Mouse (Mus musculus): ENCODE results near the gene Lef1.

Gene Lef1

DNA sequence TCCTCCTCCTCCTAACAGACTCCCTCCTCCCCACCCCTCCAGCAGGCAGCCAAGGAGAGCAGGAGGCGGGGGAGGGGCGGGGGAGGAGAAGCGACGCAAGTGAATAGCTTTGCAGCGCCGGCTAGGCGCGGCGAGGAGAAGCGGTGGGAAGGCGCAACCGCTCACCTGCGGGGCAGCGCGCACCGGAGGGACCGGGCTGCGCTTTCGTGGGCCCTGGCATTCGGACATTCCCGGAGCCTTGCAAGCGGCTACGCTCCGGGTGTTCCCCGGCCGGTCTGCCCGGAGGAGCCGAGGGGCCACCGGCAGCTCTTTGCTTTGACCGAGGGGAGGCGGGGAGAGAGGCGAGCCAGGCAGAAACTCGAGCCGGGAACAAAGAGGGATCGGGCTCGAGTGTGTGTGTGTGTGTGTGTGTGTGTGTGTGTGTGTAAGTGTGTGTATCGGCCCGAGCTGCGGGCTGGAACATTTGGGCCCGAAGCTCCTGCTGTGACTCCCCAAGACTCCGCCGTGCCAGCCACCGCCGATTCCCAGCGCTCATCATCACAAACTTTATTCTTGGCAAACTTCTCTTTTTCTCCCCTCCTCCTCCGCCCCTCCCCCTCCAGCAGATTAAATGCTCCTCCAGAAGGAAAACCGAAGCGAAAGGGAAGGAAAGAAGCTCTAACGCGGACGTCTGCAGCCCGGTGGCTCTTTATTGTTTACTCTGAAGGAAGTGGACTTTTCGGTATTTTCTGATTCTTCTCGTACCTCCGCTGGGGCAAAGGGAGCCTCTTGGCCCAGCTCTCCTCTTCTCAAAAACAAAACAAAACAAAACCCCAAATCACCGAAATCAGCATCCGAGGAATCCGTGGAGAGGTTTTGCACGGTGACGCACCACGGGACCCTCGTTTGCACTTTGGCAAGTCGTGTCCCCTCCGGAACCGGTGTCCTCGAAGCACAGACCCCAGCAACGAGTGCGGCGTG, at the start of gene Lef1:
TSS of gene Lef1 (plus strand) at position 281 of the 960 bp plus-strand sequence.
- DNase-seq (ENCODE audit: extremely low read depth, insufficient read length, low spot score), result peak; percentile 46

DNA sequence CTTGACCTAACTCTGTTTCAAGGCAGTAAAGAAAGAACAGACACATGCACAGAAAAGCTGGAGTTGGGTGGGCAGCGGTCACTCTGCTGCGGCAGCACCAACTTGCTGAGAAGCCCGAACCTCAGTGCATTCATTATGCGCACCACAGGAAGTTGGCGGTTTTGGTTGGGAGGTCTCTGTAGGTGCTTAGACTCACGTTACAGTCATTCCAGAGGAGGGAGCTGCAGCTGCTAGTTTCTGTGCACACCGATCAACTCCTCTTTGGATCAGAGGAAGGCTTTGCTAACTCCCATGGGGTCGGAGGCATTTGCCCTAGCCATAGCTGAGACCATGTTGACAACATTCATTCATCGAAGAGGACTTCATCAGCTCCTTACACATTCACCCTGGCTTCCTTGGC, 45.3 kb upstream of the Lef1 start:
- no peak for DNase-seq (ENCODE audit: extremely low read depth, insufficient read length, low spot score)

DNA sequence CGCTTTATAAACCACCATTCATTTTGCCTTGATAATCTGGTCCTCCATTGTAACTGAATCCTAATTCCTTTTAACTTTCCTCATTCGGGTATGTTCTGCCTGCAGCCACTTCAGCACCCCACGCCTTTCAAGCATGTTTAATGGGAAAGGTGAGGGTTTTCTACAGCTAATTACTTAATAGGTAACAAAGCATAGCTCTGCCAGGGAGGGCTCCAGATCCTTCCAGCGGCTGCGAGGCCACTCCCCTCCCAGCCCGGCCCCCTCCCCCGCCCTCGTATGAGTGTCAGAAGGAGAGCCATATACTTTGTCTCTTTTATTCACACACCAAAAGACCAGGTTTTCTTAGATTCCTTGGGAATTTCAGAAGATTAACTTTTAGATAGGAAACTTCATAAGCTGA, 44.1 kb upstream of the Lef1 start:
- DNase-seq (ENCODE audit: extremely low read depth, insufficient read length, low spot score), result no peak

DNA sequence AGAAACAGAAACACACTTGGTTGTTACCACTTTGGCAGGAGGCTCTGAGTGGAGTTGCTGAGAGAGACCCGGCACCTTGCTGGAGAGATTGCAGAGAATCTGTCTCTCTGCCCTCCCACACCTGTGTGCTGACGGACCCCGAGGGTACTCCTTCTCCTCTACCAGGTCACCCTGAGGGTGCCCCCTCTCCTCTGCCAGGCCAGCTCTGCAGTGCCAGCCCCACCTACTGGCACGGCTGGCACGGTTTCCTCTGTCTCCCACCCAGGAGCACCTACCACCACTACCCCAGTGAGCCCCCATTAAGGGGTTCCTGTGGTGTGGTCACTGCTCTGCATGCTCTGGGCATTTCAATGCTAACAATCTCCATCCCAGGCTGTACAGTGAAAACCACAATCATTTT, 42.3 kb upstream of the Lef1 start:
- DNase-seq (ENCODE audit: extremely low read depth, insufficient read length, low spot score), result no peak

DNA sequence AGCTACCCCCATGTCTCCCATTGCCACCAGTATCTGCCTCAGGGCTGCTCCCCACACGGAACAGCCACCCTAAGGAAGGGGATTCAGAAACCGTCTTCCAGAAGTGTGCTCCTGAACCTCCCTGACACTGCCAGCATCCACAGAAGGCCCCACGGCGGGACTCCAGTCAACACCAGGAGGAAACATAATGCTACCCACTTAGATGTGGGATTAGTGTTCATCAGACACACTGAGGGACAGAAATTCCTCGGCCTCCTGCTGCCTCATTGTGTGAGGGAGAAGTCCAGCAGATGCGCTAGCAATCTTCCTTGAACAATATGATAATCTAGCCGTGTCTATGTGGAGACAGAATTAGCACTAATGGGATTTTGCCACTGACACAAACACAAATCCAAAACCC, 40.1 kb upstream of the Lef1 start:
- DNase-seq (ENCODE audit: extremely low read depth, insufficient read length, low spot score), result no peak

DNA sequence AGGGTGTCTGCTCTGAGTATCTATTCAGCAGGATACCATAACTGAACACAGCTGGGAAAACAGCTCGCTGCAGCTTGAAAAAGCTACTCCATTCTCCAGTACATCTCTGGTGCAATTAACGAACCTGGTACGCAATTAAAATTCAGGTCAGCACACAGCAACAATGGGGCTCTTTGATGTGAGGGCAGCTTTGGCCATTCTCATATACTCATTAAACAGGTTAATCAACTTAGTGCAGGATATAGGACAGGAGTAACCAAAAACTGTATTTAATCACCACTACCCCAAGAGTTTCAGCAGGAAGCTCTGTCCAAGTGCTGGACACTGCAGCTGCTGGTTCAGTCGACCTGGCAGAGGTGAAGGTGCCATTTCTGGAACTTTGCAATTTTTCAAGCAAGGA, 37.6 kb upstream of the Lef1 start:
- DNase-seq (ENCODE audit: extremely low read depth, insufficient read length, low spot score), result no peak

DNA sequence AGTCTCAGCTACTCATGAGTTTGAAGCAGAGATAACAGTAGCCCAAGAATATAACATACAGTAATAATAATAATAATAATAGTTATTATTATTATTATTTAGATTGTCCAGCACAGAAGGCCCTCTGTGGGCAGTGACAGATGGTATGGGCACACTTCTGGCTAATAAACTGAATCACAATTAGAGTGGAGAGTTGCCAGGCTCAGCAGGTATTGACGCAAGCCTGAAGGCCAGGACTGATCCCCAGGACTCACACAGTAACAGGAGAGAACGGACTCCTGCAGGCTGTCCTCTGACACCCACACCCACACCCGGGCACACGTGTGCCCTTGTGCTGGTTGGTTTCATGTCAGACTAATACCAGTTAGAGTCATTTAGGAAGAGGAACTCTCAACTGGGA, 36.3 kb upstream of the Lef1 start:
- no peak for DNase-seq (ENCODE audit: extremely low read depth, insufficient read length, low spot score)

DNA sequence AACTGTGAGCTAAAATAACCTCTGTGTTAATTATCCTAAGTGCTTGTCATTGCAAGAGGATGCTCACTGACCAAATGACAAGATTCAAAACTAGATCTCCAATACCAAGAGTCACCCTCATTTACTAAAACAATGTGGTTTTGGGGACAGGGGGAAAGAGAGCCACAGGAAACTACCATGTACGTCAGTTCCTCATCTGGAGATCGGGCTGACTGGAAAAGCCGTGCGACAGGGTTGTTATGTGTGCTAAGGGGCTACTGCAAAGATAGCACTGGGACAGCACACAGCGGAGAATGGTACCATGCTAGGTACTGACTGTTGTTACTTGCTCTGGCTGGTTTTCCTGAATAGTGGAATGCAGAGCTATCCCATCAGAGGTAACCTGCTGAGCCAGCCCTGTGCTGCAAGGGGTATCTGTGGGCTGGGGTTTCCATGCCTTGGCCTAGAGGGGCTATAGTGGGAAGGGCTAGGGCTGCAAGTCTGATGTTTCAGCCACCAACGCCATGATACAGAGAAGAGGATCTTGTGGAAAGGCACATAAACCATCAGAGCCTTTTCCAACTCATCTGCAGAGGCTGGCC, 32.1 kb upstream of the Lef1 start:
- DNase-seq (ENCODE audit: extremely low read depth, insufficient read length, low spot score), result no peak

DNA sequence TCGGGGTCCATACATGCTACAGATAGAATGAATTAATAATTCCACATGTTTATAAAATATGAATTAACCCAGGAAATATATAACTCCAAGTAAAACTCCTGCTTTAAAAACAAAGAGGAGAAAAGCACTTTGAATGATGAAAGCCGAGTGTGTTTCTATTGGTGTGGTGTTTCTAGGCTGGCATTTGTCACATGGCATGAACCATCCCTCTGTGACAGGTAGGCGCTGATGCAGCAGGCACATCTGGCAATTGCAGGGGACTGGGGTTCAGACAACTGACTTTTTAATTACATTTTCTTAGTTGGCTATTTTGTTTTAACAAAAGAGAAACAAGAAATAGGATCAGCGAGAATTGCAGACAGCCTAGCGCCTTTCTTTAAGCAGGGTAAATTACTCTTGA, 31.6 kb upstream of the Lef1 start:
- no peak for DNase-seq (ENCODE audit: extremely low read depth, insufficient read length, low spot score)

DNA sequence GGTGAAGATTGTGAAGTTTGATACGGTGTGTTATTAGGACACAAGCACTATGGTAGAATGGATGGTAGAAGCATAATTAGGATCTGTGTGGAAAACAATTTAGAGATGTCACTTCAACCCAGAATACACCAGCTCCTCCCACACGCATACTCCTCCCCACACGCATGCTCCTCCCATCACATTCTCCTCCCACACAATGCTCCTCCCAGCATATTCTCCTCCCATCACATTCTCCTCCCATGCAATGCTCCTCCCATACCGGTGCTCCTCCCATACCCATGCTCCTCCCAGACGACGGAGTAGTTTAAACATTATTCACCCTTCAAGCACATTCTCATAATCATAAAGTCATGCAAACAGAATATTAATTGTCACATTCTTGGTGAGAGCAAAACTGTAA, 26.5 kb upstream of the Lef1 start:
- peak; percentile 42 for DNase-seq (ENCODE audit: extremely low read depth, insufficient read length, low spot score)

DNA sequence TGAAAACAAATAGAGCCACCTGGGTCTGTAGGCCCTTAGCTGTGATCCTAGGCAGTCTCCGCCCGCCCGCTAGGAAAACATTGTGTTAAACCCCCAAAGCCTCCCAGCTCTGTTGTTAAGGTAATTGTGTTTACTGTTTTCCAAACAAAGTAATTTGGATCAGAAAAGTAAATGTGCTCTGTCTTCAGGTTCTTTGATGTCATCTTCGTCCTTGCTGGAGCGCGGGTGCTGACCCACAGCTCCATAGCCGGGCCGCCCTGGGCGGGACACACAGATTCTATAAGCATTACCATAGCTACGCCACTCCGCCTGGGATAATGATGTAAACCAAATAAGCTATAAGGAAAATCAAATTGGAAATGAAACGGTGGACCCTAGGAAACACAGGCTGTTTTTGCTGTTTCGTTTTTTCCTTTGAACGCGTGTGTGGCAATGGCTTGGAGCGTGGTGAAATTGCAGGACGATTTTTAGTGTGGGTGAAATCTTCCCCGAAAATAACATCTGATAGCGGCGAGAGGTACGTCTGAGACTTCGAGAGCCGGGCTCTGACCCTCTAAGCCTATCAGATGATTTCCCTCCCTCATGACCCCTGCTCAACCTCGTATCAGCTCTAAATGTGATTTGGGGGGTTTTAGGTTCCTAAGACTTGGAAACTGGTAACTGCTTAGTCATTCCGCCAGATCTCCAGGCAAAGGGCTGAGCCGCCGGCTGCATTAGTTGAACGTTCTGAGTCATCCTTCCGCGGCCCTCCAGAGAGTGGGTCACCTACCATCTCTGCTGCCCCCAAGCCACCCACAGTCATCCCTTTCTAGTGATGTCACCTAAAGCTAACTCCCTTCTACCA, 25.3 kb upstream of the Lef1 start:
- peak; percentile 40 for DNase-seq (ENCODE audit: extremely low read depth, insufficient read length, low spot score)

DNA sequence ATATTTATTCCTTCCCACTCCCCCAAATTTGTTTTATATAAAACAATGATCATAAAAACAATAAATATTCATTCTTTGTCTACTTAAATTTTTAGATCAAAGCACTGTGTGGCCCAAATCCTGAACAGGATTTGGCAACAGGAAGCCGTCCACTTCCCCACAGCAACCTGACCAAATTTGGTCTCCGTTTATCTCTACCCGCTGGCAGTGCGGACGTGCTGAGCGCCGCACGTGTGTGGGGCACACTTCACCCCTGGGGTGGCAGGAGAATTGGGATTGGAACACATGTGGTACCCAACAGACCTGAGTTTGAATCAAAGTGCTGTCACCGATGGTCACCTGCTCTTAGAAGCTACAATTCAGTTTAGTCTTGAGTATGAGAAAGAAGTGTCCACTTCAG, 24.3 kb upstream of the Lef1 start:
- no peak for DNase-seq (ENCODE audit: extremely low read depth, insufficient read length, low spot score)

DNA sequence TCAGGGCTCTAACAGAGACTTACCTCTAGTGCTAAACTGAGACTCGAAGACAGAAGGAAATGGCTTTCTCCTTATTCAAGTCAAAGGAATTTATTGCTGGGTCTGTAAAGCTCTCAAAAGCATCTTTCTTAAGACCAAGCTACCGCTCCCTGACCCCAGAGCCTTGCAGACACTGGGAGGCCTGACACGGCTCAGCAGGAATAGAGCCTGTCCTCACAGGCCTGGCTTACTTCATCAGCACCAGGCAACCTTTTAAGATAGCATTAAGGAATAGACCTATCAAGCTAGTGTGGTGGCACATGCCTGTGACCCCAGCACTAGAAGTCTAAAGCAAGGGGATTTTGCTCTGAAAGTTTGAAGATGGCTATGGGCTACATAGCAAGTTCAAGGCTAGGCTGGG, 20.6 kb upstream of the Lef1 start:
- no peak for DNase-seq (ENCODE audit: extremely low read depth, insufficient read length, low spot score)

DNA sequence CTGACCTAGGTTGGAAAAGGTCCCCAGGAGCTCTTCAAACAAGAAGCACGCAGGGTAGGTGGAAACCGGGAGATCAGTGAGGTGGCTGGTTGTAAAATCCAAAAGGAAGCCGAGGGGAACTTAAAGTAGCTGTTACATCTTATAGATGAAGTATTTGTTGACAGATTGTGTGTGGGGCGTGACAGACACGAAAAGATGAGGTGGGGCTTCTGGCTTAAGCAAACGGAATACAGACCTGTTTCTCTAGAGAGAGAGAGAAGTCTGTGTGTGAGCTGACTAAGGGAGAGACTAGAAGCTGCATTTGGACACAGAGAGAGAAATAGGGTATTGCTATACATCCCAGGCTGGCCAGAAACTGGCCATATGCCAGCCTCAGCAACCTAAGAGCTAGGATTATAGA, 18.2 kb upstream of the Lef1 start:
- no peak for DNase-seq (ENCODE audit: extremely low read depth, insufficient read length, low spot score)

DNA sequence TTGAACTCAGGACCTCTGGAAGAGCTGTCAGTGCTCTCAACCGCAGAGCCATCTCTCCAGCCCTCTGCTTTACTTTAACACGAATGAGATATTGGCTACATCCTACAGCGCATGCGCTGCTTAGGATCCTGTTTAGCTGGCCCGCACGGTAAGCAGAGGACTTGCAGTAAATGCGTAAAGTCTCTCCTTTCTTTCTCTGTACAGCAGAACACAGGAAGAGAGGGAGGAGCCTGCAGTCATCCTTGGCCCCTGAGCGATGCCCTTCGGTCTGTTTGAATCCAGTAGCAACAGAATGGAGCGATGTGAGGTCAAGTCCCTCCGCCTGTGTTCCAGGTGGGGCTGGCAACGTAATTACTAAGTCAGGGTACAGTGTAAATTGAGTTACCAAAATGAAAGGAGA, 16.5 kb upstream of the Lef1 start:
- DNase-seq (ENCODE audit: extremely low read depth, insufficient read length, low spot score), result no peak

DNA sequence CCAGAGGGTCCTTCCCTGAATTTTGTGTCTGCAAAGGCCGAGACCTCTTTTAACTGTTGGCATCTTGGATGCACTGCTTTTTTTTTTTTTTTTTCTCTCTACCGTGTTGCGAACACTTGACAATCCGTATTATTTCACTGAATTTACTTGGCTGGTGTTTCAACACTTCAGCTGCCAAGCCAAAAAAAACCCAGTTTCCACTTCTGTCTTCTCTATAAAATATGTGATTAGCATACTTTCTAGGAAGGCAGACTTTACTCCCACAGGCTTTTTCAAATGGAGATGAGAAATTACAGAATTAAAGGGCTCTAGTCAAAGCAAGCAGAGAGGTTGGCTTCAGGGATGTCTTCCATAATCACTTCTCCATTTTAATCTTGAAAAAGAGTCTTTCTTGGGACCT, 14.2 kb upstream of the Lef1 start:
- no peak for DNase-seq (ENCODE audit: extremely low read depth, insufficient read length, low spot score)

DNA sequence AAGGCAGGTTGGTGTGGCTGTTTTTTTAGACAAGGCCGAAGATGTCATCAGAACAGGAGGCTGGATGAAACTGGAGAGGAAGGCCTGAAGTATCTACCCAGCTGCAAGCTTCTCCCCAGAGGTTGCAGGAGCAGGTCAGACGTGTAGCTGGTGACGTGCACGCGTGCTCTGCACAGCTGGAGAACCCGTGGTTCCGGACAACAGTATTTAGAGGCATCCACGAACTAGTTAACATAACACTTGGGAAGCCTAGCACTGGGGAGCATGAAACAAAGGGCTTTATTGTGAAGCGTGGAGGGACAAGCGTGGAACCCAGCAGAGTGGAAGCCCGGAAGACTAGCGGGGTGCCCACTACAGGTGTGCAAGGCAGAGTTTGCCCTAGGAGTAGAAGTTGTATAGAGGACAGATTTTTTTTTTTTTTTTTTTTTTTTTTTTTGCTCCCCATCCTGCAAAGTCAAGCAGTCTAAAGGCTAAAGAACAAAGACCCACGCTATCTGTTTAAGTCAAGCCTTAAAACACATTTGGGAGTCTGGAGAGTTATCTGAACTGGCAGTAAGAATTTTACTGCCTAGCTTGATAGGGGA, 8.0 kb upstream of the Lef1 start:
- DNase-seq (ENCODE audit: extremely low read depth, insufficient read length, low spot score), result no peak

DNA sequence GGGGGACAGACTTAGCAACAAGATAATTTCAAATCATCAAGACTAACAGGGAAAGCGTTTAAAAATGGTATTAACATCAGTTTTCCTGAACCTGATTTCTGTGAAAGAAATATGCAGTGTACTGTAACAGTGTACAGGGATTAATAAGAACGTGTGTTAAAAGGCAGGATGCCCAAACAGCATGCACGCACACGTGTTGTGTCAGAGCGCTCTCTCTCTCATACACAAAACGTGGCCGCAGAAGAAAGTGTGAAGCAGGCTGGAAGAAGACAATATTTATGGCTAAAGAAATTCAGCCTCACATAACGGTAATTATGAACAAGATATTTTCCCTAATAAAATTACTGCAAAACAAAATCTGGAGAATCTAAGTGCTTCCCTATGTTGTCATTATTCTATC, 4.9 kb upstream of the Lef1 start:
- DNase-seq (ENCODE audit: extremely low read depth, insufficient read length, low spot score), result no peak

DNA sequence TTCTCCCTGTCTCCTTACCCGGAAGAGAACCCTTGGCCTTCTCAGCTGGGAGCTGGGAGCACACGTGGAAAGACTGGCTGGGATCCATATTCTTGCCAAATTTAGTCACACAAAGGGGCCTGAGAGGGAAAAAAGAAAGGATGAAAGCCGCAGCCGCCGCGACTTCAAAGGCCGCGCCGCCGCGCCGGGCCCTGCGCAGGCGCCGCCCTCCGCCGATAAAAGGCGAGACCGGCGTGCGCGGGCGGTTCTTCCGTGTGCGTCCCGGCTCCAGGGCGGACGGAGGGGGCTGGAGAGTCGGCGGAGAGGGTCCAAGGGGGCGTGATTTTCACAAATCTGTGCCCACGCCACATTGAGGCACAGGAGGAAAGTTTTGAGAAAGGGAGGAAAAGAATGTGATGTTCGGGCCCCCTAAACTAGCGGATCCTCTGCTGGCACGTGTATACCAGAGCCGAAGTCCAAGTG, 4.3 kb upstream of the Lef1 start:
- no peak for DNase-seq (ENCODE audit: extremely low read depth, insufficient read length, low spot score)

DNA sequence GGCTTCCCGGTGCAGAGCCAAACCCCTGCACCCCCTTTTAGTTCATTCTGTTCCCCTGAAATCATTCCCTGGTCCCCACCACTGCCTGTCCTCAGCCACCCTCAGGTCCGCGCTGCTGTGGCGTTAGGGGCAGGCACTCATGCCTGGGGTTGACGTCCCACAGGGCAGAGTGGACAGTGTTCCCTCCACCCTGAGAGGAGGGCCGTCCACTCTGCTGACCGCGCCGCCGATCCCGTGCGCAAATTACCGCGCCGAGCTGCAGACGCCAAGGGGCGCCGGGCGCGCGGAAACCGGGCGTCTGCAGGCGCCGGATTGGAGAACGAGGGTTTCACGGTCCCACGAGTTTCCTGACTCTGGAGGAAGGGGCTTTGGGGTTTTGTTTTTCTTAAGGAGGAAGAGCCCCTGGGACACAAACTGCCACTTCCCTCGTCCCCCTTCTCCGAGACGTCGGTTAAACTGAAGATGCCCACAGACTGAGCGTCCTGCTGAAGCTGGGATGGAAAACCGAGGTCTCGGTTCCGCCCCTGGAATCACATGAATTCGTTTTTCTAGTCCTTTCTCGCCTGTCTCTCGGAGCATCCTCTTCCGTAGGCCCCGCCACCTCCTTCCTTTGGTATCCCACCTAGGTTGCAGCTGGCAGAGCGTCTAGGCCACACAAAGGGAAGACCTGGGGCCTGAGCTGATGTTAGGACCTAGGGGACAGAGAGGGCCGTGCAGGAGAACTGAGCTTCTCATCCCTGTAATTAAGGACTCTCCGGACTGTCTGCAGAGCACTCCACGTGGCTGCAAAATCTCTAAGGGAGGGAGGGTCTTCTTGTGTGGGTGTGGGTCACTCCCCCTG, 3.6 kb upstream of the Lef1 start:
- no peak for DNase-seq (ENCODE audit: extremely low read depth, insufficient read length, low spot score)
